Mouse (Mus musculus): Measurements from ENCODE around the gene Agap3.

DNA sequence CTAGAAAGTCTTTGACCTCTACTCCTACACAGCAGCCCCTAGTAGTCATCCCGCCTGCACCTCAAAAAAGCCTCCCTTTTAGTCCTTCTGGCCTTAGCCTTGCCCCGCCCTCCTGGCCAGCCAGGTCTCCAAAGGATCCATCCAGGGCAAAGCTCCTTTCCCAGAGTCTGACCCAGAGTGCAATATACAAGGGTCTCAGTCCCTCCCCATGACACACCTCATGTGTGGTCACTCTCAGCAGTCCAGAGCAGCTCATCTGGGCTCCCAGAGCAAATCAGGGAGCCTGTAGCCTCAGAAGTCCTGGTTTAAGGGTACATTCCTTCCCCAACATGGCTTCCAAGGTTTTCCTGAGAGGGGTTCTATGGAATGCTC is 99.3 kb downstream of the Agap3 start:
- TF ChIP-seq TAL1 (IDR thresholded peaks at IDR 0.05; ENCODE audit: low read length) = no peak
- TF ChIP-seq GATA1 (IDR thresholded peaks at IDR 0.05; ENCODE audit: low read length) = no peak

All from erythroblast, embryonic 14.5 days (primary cell).